ENCODE assay signal across 7 mouse cellular contexts in genomic region chr4:155831205-155831766, GRCm38 (mm10). TPM values are rescaled to one million over a fixed set of nuclear protein-coding genes. Genes with fewer than 3 reads are reported as not detected.
A peak's percentile ranks its signal among the peaks of the same experiment; 100 is the strongest.
DNase-seq lines count a peak whose midpoint lies in the region; ATAC-seq lines count a peak whose summit lies in the region.

Aurkaip1 (plus strand) TSS chr4:155831272.

- peak; percentile 97 for DNase-seq in adrenal gland, adult 2 months
- DNase-seq in embryo, embryonic 11.5 days (ENCODE audit: low read depth, low spot score): peak; percentile 93
- DNase-seq in gastrocnemius, postnatal 36 days: peak; percentile 91 to 95
- peak; percentile 95 to 97 for DNase-seq in left cerebral cortex, postnatal 25 days (ENCODE audit: low spot score in 2 of 2)
- DNase-seq in midbrain, embryonic 10.5 days (ENCODE audit: low spot score): peak; percentile 96
- peak; percentile 97 for DNase-seq in right cerebral cortex, postnatal 4 days

- H3K4me2 ChIP-seq in intestine, embryonic 15.5 days (replicated peaks): peak within 1 kb of the TSS; percentile 85

- H3K27me3 ChIP-seq in intestine, embryonic 15.5 days (replicated peaks): no peaks in the 10 kb centered on the region
- H3K27me3 ChIP-seq in midbrain, embryonic 10.5 days (ENCODE audit: low read depth, poor library complexity, severe bottlenecking): no peaks in the 10 kb centered on the region

- H3K36me3 ChIP-seq in intestine, embryonic 15.5 days: peaks cover 14% of the 10 kb centered on the region; the same call in 1 of the 2 replicates
- peaks cover 51% of the 10 kb centered on the region for H3K36me3 ChIP-seq in midbrain, embryonic 10.5 days

- no peaks in the 10 kb centered on the region for H3K9me3 ChIP-seq in intestine, embryonic 15.5 days
- no peaks in the 10 kb centered on the region for H3K9me3 ChIP-seq in midbrain, embryonic 10.5 days (replicated peaks)

- under 1% methylated on average over 49 of the region's 49 CpGs for whole genome bisulfite sequencing in intestine, embryonic 15.5 days
- under 1% methylated on average over 49 of the region's 49 CpGs for WGBS in midbrain, embryonic 10.5 days

- intact Hi-C loops in gastrocnemius, postnatal 36 days (cut with DNase I): no loop called here
- intact Hi-C loops in left cerebral cortex, postnatal 25 days (cut with DNase I): loop anchor here (1.0 kb wide), 2 partner anchors 19 to 28 kb away; partner anchors contain the start of gene Ccnl2

- H3K27ac ChIP-seq in intestine, embryonic 15.5 days: peak within 1 kb of the TSS; percentile 91
- H3K27ac ChIP-seq in midbrain, embryonic 10.5 days (replicated peaks): peak within 1 kb of the TSS; percentile 88

- peak within 1 kb of the TSS; percentile 67 for H3K4me3 ChIP-seq in intestine, embryonic 15.5 days (replicated peaks)
- peak within 1 kb of the TSS; percentile 70 for H3K4me3 ChIP-seq in midbrain, embryonic 10.5 days

- H3K9ac ChIP-seq in intestine, embryonic 15.5 days: peak within 1 kb of the TSS; percentile 77

- ATAC-seq in intestine, embryonic 15.5 days: peak; percentile 98

- peaks cover 21% of the 10 kb centered on the region for H3K4me1 ChIP-seq in intestine, embryonic 15.5 days (replicated peaks)
- H3K4me1 ChIP-seq in midbrain, embryonic 10.5 days: peaks cover 27% of the 10 kb centered on the region

RNA-seq across cellular contexts. Expression of gene Aurkaip1, which starts in this region (rescaled TPM):
- total RNA-seq in adrenal gland, adult 2 months (2021): 100 to 1,000 TPM; 155 to 164 TPM
- 276 and 293 TPM in 2 replicates for polyA plus RNA-seq in adrenal gland, adult 2 months (2012; rRNA removed)
- total RNA-seq in gastrocnemius, postnatal 36 days (2021): 10 to 100 TPM; 67.3 to 73.1 TPM
- polyA plus RNA-seq in intestine, embryonic 15.5 days (2015; fragmentation: Nextera tagmentation; extraction: Ambion mirVana): 169 and 171 TPM in 2 replicates
- 100 to 1,000 TPM in 1 of 2 experiments, 10 to 100 TPM in 1; 99.6 to 104 TPM for total RNA-seq in left cerebral cortex, postnatal 25 days (2021)
- 159 and 172 TPM in 2 replicates for polyA plus RNA-seq in midbrain, embryonic 10.5 days (2016; fragmentation: Nextera tagmentation; extraction: Ambion mirVana)

Comparison
In these comparisons a context has a peak if more than half of its experiments do, and no peak if none do; other contexts are left out.
1. Peak in every context shown above with its lines: DNase-seq, ATAC-seq, H3K4me3 ChIP-seq and H3K27ac ChIP-seq.